Mouse (Mus musculus) myocyte (in vitro differentiated cells): ENCODE measurements around the gene Cep68.

Source experiments
- CEBPB ChIP-seq: IDR thresholded peaks from 2 replicates; pipeline ENCODE4 v1.6.1; 2011; ENCODE audit warnings: mild to moderate bottlenecking, moderate library complexity; ENCODE audit not compliant: poor library complexity, insufficient read depth, severe bottlenecking
- E2F4 ChIP-seq: IDR thresholded peaks from one replicate; pipeline ENCODE4 v1.6.1; 2011; ENCODE audit warnings: mild to moderate bottlenecking, control low read depth, moderate library complexity; ENCODE audit not compliant: insufficient read depth
- MAX ChIP-seq: IDR thresholded peaks from one replicate; pipeline ENCODE4 v1.6.1; 2011; ENCODE audit warnings: low read depth, mild to moderate bottlenecking, control low read depth
- MYOD1 ChIP-seq, 3 experiments: IDR thresholded peaks; one replicate each; pipeline ENCODE4 v1.6.1; 2011; ENCODE audit warnings: control low read depth in 2 of 3, low read depth in 2 of 3, mild to moderate bottlenecking in 2 of 3, moderate library complexity in 1 of 3; ENCODE audit not compliant: insufficient read length in 2 of 3, control insufficient read depth in 1 of 3
- POLR2A ChIP-seq: IDR thresholded peaks from one replicate; pipeline ENCODE4 v1.6.1; 2011; ENCODE audit warnings: low read depth, mild to moderate bottlenecking, control low read depth, moderate library complexity; ENCODE audit not compliant: insufficient read length
- POLR2AphosphoS2 ChIP-seq: IDR thresholded peaks from one replicate; pipeline ENCODE4 v1.6.1; 2011; ENCODE audit warnings: low read depth, control low read depth; ENCODE audit not compliant: insufficient read length
- REST ChIP-seq: IDR thresholded peaks from one replicate; pipeline ENCODE4 v1.6.1; 2011; ENCODE audit warnings: mild to moderate bottlenecking, control low read depth, moderate library complexity; ENCODE audit not compliant: insufficient read depth, insufficient read length
- TCF12 ChIP-seq: IDR thresholded peaks from one replicate; pipeline ENCODE4 v1.6.1; 2011; ENCODE audit warnings: mild to moderate bottlenecking, control low read depth; ENCODE audit not compliant: poor library complexity, insufficient read depth, severe bottlenecking
- TCF3 ChIP-seq: IDR thresholded peaks from one replicate; pipeline ENCODE4 v1.6.1; 2011; ENCODE audit warnings: low read depth, control low read depth; ENCODE audit not compliant: insufficient read length
- USF1 ChIP-seq: IDR thresholded peaks from one replicate; pipeline ENCODE4 v1.6.1; 2011; ENCODE audit warnings: low read depth, mild to moderate bottlenecking, control low read depth, moderate library complexity

DNA sequence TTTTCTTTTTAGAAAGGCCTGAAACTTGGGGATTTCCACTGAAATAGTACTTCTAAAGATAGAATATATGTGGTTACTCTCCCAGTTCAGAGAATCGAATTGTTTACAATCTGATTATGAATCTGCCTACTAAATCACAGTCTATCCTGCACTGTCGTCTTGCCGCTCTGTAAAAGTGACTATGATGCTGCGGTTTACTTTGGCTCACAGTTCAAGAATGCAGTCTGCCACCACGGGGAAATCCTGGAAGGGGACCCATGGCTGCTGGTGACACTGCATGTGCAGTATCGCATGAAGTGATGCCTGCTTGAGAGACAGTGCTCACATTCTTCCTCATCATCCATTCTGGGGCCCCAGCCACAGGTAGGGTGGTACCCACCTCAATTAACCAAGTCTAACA is 3.9 kb downstream of the Cep68 start:
- TF ChIP-seq POLR2AphosphoS2 = no peak
- no peak for TF ChIP-seq POLR2A
- TF ChIP-seq USF1 = no peak
- no peak for TF ChIP-seq TCF12
- no peak for TF ChIP-seq E2F4
- no peak for TF ChIP-seq TCF3
- TF ChIP-seq REST = no peak
- no peak for TF ChIP-seq MAX
- TF ChIP-seq MYOD1 (IDR thresholded peaks at IDR 0.05; ENCODE audit: control insufficient read depth in 1 of 3, insufficient read length in 2 of 3, low read depth in 2 of 3) = no peak
- TF ChIP-seq CEBPB = no peak
